Mouse (Mus musculus): ENCODE results near the gene H1fnt.

The H1fnt gene

DNA sequence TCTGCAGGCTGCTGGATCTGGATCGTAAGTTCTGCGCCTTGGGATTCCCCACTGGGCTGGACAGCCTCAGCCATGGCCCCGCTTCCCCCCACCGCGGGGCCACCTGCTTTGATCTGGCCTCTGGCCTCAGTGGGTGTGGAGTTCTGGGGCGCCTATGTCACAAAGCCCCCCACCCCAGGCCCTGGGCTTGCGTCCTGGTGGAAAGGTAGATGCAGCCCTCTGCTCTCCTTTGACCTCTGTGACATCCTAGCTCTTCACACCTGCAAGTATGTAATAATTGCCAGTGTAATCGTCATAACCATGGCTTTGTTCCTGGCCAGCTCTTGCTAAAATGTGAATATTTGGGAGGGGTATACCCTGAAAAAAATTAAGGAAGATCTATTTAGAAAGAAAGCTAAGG lies at the start of gene H1fnt:
TSS of gene H1fnt (minus strand) at position 101 of the 400 bp plus-strand sequence.
- DNase-seq (ENCODE audit: low spot score in 2 of 2): no peak

DNA sequence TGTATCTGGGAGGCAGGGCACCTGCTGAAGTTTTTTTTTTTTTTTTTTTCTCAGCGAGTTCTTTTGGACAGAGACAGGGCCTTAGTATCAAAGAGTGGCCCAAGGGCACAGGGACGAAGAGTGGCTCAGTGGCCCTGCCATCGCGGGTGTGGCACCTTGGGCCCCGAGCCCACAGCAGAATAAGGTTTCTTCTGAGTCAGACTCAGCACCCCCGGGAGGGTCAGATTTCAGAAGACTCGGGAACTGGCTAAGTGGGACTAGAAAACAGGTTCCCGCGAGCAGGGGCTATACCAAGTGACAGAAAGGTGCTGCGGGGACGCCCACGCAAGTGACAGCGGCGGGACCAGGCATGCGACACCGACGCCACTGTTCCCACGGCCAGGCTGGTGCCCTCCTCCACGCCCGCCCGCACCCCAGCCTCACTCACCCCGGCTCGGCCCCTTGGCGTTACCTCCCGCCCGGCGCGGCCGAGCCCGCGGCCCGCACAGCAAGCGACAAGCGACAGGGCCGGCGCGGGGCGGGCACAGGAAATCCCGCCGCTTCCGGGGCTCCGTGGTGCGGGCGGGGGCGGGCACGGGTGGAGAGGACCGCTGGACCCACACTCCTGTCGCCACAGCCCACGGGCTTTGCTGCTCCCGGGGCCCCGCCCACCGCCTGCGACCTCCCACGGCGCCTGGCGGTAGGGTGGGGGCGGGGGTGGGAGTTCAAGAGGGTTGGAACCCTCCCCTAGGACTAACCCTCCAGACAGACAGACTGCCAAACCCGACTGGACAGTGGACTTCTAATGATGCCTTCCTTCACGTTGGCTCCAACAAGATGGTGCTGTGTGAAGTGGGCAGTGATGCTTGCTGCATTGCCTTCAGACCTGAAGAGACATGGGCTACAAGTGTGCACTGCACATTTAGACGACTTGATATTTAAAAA lies 38.8 kb upstream of the H1fnt start, which contains the start of gene Zfp641:
TSS of gene Zfp641 (minus strand) at position 534 of the 924 bp plus-strand sequence.
- DNase-seq (ENCODE audit: low spot score in 2 of 2): peak; percentile 24 to 50

DNA sequence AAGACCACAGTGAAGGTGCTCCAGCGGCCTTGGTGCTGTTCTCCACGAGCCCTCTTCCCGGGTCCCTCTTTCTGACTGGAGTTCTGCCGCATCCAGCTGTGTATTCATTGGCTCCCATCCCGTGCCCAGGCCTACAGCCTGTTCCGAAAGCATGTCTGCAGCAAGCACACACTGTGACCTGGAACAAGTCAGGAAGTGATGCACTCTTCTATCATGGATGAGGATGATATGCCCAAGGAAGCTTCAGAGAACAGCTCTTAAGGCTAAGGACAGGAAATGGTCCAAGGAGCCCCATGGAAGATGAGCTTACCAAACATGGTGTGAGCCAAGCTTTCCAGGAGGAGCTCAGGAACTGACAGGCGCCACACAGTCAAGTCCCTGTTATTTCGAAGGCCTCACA lies 36.6 kb upstream of the H1fnt start:
- no peak for DNase-seq (ENCODE audit: low spot score in 2 of 2)

DNA sequence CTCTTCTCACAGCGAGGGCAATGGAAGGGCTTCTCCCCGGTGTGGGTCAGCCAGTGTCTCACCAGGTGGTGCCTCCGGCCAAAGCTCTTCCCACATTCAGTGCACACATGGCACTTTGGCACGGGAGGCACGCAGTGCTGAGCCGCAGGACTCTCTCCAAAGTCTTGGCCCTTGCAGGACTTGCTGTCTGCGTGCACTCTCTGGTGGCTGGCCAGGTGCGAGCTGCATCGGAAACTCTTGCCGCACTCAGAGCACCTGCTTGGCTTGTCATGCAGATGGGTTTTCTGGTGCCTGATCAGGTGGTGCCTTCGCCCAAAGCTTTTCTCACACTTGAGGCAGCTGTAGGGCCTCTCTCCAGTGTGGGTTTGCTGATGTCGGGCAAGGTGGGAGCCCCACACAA lies 31.5 kb upstream of the H1fnt start:
- no peak for DNase-seq (ENCODE audit: low spot score in 2 of 2)

DNA sequence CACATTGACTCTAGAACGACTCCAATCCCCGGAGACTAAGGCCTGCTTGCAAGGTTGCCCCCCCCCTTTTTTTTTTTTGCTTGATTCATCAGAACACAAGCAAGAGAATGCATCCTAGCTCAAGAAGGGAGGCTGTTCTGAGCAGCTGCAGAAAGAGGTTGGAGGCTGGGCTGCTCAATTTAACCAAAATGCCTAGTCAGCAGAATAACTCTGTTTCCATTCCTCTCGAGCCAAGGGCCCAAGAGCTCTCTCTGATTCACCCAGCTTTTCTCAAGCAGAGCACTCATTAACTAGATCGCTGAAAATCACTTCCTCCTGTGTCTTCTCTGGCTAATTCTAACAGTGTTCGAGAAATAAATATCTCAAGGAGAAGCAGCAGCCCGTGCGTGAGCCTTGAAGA lies 29.3 kb upstream of the H1fnt start:
- no peak for DNase-seq (ENCODE audit: low spot score in 2 of 2)

DNA sequence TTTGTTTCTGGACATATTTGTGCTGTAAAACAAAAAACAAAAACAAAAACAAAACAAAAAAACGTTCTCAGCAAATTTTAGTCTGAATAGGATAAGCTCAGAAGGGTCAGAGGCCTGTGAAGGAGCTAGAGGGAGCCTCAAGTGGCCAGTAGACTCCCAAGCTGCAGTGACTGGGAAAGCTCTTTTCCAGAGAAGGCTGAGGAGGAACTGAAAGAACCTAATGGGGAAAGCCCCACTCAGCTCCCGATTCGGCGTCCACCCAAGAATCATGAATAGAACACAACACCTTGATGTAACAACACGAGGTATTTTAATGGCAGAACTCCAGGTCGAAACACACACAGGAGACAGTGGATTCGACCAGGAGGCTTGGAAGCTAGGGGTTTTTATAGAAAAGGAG lies 683 bp upstream of the H1fnt start:
- DNase-seq (ENCODE audit: low spot score in 2 of 2): no peak

DNA sequence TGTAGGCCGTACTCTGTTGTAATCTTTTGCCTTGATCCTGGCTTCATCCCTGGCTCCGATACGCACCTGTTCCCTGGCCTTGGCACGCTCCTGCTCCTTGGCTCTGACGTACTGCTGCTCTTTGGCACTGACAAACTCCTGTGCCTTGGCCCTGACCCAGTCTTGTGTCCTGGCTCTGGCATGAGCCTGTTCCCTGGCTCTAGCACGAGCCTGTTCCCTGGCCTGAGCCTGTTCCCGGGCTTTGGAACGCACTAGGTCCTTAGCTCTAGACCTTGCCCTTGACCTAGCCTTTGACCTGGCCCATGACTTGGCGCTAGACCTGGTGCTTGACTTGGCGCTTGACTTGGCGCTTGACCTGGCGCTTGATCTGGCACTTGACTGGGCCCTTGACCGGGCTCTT lies 822 bp downstream of the H1fnt start:
- no peak for DNase-seq (ENCODE audit: low spot score in 2 of 2)

DNA sequence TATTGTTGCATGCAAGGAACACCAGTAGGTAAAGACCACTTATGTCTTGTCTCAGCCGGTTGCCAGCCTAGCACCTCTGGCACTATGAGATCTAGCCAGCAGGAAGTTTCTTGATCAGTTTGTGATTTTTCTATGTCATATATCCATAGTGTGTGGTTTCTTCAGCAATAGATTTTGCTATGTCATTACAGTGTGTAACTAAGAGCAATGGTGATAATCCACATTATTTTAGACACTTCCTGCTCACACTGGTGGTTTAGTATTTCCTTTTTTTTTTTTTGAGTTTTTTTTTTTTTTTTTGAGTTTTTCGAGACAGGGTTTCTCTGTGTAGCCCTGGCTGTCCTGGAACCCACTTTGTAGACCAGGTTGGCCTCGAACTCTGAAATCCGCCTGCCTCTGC lies 21.7 kb downstream of the H1fnt start:
- DNase-seq (ENCODE audit: low spot score in 2 of 2): no peak

DNA sequence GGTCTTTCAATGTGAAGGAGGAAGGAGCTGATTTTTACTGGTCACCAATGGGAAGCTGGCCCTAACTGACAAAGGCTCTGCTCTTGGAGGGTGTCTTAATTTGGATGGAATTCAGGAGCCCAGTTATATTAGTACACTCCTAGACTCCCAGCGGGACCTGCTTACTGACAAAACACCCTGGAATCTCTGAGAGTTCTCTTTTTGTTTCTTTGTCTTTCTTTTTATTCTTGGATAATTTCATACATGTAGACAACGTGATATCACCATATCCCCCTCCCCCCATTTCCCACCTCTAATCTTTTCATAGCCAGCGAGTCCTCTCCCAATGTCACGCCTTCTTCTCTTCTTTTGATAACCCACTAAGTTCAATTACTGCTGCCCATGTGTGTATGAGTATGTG lies 22.7 kb downstream of the H1fnt start, which contains the start of gene Olfr286:
TSS of gene Olfr286 (minus strand) at position 101 of the 400 bp plus-strand sequence.
- no peak for DNase-seq (ENCODE audit: low spot score in 2 of 2)

DNA sequence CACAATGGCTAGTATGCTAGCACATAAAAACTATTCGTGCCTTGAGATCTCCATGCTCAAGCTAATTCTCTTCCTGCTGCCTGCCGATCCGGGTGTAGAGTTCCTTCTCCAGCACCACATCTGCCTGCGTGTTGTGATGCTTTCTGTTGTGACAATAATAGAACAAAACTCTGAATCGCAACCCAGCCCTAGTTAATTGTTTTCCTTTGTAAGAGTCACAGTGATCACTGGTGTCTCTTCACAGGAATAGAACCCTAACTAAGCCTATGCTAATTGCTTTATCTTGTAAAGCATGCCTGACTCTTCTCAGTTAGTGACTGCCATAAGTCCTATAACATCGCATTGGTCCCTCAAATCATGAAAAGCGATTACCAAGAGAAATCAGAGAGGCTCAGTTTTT lies 31.0 kb downstream of the H1fnt start:
- no peak for DNase-seq (ENCODE audit: low spot score in 2 of 2)

DNA sequence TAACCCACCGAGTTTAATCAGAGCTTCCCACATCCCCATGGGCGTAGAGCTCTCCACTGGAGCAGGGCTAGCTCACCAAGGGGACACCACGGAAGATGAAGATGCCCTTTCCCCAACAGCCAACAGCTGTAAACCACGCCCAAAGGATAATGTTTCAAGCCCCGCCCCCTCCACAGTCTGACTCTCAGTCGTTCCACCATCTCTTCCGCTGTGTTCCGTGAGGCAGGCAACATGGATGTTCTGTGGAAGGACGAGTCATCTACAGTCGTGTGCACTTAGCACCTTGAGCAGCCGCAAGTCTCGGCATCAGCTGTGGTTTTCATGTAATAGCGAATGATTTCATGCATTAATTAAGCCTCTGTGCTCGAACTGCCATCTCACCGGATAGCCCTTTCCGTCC lies 31.5 kb downstream of the H1fnt start:
- DNase-seq (ENCODE audit: low spot score in 2 of 2): no peak

DNA sequence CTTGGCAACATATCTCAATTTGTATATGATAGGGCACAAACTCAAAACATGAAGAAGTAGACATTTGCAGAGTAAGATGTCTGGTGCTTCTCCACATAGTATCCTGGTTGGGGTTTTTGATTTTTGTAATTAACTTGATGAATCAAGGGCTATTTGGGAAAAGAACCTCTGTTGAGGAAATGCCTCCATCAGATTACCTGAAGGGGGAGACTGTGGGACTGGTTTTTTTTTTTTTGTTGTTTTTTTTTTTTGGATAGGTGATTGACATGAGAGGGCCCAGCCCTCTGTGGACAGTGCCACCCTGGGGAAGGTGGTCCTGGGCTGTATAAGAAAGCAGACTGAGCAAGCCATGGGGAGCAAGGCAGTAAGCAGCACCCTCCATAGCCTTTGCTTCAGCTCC lies 34.7 kb downstream of the H1fnt start:
- no peak for DNase-seq (ENCODE audit: low spot score in 2 of 2)

DNA sequence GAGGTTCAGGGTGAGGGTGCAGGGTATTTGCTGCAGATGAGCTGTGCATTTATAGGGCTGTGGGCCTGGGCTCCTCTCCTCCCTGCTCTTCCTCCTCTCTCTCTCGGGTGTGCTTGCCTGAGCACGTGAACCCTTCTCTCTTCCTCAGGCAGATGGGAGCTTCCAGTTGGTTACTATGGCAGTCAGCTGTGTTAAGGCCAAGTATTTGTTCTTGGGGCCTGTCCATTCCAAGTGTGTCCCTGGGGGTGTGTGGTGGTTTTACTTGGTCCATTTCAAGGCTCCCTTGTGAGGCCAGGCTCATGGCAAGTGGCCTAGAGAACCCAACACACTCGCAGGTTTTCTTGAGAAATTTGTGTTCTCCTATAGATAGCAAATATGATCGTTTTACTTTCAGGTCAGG lies 36.2 kb downstream of the H1fnt start, which contains the start of the genes Gm44579 and Olfr287:
TSS of gene Gm44579 (minus strand) at position 101 of the 400 bp plus-strand sequence.
TSS of gene Olfr287 (minus strand) at position 180 of the 400 bp plus-strand sequence.
- peak in 1 of 2 experiments; percentile 2 for DNase-seq (ENCODE audit: low spot score in 2 of 2)

DNA sequence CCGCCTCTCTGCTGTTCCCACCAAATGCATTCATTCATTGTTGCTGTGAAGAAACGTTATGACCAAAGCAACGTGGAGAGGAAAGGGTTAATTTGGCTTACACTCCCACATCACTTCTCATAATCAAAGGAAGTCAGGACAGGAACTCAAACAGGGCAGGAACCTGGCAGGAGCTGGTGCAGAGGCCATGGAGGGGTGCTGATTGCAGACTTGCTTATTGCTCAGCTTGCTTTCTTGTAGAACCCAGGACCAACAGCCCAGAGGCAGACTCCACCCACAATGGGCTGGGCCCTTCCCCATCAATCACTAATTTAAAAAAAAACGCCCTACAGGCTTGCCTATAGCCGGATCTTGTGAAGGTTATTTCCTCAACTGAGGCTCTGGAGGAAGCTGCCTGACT lies 43.0 kb downstream of the H1fnt start:
- DNase-seq (ENCODE audit: low spot score in 2 of 2): no peak

DNA sequence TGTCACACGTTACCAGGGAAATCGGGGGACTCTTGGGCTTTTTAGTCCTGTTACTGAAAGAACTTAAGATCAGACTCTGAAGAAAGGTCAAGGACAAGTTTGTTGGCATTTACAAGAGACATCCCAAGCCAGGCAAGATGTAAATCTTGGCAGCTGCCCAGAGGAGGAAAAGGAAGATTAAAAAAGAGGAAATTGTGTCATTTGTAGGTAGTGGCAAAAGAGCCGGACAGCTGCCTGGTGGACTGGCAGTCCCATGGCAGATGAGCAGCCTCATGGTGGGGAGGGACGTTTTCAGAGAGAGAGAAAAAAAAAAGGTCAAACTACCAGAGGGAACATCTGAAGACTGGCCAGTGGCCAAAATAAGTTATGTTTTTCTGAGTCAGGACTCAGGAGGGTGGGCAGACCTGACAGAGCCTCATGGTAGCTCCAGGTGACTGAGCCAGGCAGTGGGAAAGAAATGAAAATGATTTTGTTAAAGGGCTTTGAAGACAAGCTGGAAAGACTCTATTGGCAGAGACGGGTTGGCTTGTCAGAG lies 43.7 kb downstream of the H1fnt start:
- no peak for DNase-seq (ENCODE audit: low spot score in 2 of 2)

DNA sequence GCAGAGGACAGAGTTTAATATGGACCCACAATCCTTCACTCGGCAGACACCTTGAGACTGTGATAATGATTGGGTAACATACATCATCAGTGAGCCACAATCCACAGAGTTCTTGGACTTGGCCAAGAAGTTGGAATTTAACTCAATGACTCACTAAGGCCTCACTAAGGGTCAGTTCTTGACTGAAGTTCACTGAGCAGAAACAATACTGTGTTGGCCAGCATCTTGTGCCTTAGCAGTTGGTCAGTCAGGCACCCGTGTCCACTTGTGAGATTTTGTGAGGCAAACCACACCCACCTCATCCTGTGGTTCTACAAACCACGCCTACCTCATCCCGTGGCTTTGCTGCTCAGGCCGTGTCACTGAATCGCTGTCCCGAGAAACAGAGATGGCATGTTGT lies 47.4 kb downstream of the H1fnt start:
- DNase-seq (ENCODE audit: low spot score in 2 of 2): no peak
